Mouse (Mus musculus) neutrophil, adult 83 days (primary cell): ENCODE data around the gene Nat8f1. TPM values are rescaled to one million over a fixed set of nuclear protein-coding genes. Genes with fewer than 3 reads are reported as not detected.

Experiments
- total RNA-seq, 2 experiments: library from RNA; stranded (reverse); gene quantifications; one replicate each; pipeline ENCODE4 v1.2.4; 2023

Nat8f1 gene
- 1 to 10 TPM in 1 of 2 experiments, under 1 TPM in 1; 0.95 to 2.8 TPM for total RNA-seq

GRCm38 (mm10) chr6:85915539-85916513, at the start of gene Nat8f1:
Gene Nat8f1, minus strand, starts transcription at chr6:85915687.

GRCm38 (mm10) chr6:85961101-85962091, 45.9 kb upstream of the Nat8f1 start, which contains the start of gene Dusp11:
Gene Dusp11, minus strand, starts transcription at chr6:85961667.

GRCm38 (mm10) chr6:85911587-85911986, 3.9 kb downstream of the Nat8f1 start, which contains the start of gene Tprkb:
Gene Tprkb, plus strand, starts transcription at chr6:85911865.

GRCm38 (mm10) chr6:85904642-85905061, 10.8 kb downstream of the Nat8f1 start, which contains the start of gene Nat8f4:
Gene Nat8f4, minus strand, starts transcription at chr6:85904884.

GRCm38 (mm10) chr6:85869006-85869405, 46.5 kb downstream of the Nat8f1 start, which contains the start of gene Nat8f2:
Gene Nat8f2, minus strand, starts transcription at chr6:85869158.

Other genes starting within 250 kb of the Nat8f1 start
- gene Nat8f7, start 202.5 kb downstream of the Nat8f1 start, total RNA-seq = not detected
- not detected for gene Nat8f3, start 149.9 kb downstream of the Nat8f1 start, total RNA-seq
- gene Nat8f6, start 94.7 kb downstream of the Nat8f1 start, total RNA-seq = not detected
- gene Nat8f5, start 94.7 kb downstream of the Nat8f1 start, total RNA-seq = not detected
- gene Nat8, start 83.6 kb downstream of the Nat8f1 start, total RNA-seq = not detected
- gene Nat8f2, start 46.5 kb downstream of the Nat8f1 start, total RNA-seq = not detected
- under 1 TPM; 0.85 to 0.86 TPM for gene Nat8f4, start 10.8 kb downstream of the Nat8f1 start, total RNA-seq
- gene Tprkb, start 3.8 kb downstream of the Nat8f1 start, total RNA-seq = 1 to 10 TPM; 6.1 to 8.4 TPM
- 100 to 1,000 TPM; 103 to 125 TPM for gene Dusp11, start 46.0 kb upstream of the Nat8f1 start, total RNA-seq
- not detected for gene Figla, start 100.5 kb upstream of the Nat8f1 start, total RNA-seq
- gene Add2, start 113.0 kb upstream of the Nat8f1 start, total RNA-seq = 10 to 100 TPM; 17.5 to 23.9 TPM